Mouse (Mus musculus): ENCODE data around the gene Dpp4.

DNA sequence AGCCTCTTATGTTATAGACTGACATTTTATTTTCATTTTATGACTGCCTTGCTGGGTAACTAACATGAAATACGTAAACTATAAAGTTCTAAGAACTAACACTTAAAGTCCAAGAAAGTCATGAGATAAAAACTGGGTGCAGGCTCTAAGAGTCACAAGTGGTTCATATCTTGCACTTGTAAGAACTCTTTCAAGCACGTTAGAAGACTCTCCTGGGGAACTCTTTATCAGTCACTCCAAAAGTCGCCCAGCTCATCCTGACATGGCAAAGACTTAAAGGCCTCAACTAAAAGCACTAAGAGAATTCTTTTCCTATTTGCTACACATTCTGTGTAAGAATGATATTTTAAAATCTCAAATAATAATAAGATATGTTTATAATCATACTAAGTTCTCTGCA, 92.5 kb downstream of the Dpp4 start:
- TF ChIP-seq CTCF (IDR thresholded peaks at IDR 0.05; ENCODE audit: extremely low read depth, insufficient read depth, insufficient read length, insufficient replicate concordance) (no peak), POLR2A (IDR thresholded peaks at IDR 0.05; ENCODE audit: low read depth, low read length) (no peak)
